Mouse (Mus musculus) brown adipose tissue, adult 24 weeks (tissue): ENCODE data around the gene Dnaja4. TPM values are rescaled to one million over a fixed set of nuclear protein-coding genes. Genes with fewer than 3 reads are reported as not detected.

Source experiments
- H3K27ac ChIP-seq: fragments of 200-500 bp; replicated peaks from 2 replicates; pipeline ENCODE4 v1.5.1; 2012; ENCODE audit warnings: low read depth, mild to moderate bottlenecking, low read length
- H3K4me1 ChIP-seq: fragments of 200-500 bp; 2 replicates; pipeline ENCODE4 v1.6.1; 2012; ENCODE audit warnings: low read length, mixed read lengths; ENCODE audit not compliant: control insufficient read depth, insufficient read depth, insufficient read length
- H3K4me3 ChIP-seq: fragments of 200-500 bp; 2 replicates; pipeline ENCODE4 v1.5.1; 2012; ENCODE audit warnings: low read depth, mild to moderate bottlenecking, low read length, moderate library complexity; ENCODE audit not compliant: insufficient read depth
- polyA plus RNA-seq: library from polyadenylated mRNA; stranded (reverse); fragments of >200 nt; gene quantifications from 2 replicates; pipeline ENCODE4 v1.2.4, GENCODE M21; 2012; ENCODE audit not compliant: missing spikeins, insufficient read depth, insufficient read length

The Dnaja4 gene
- polyA plus RNA-seq, 1 experiment, result 11.9 TPM

DNA sequence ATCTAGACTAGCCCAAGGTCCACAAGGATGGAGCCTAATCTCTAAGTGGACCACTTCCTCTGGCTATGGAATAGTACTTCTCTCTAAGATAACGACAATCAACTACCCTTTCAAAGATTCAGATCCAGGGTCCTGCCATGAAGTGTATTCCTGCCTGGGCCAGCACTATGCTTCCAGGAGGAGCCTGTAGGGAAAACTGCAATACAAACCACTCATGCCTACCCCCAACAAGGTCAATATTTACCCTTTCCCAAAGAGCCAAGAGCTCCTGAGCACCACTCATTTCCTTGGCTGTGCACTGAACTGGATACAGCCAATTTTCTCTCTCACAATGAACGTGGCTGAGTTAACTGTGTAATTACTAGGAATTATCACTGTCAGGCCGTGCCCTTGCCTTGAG, 18.9 kb downstream of the Dnaja4 start:
- no peaks in the 10 kb centered on the region for H3K4me1 ChIP-seq
- H3K27ac ChIP-seq, result no peak overlapping the region
- H3K4me3 ChIP-seq, result no peak overlapping the region

DNA sequence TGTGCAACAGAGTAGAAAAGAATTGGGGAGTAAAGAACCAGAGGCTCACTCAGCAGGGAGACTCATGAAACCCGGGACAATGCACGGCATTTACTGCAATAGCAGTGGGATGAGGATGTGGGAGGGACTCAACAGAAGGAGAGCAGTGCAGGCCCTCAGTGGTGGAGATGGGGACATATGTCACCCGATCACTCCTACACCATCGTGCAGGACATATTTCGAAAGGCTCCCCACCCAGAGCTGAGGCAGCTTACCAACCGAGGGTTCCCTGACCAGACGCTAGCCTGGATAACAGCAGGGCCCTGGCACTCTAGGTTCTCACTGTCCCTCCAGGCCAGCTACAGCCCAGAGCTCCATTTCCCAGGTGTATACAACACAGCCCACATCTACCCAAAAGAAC, 23.5 kb downstream of the Dnaja4 start:
- Histone ChIP-seq H3K27ac (no peak overlapping the region), H3K4me1 (no peaks in the 10 kb centered on the region), H3K4me3 (no peak overlapping the region)

DNA sequence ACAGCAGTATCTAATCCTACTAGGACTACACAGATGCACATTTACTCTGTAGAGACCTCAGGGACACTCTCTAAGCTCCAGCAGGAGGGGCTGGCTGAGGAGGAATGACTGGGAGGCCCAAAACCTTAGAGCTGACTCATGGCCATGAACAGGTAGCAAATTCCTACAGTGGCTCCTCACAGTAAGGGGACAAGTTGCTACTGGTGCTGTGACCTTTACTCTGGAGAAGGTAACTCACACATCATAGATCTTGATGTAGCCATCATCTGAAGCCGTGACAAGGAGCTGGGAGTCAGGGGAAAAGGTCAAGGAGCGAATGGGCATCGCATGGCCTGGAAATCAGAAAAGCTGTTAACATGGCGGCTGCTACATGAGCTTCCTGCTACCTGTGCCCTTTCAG, 23.9 kb downstream of the Dnaja4 start:
- Histone ChIP-seq H3K4me1 (no peaks in the 10 kb centered on the region), H3K4me3 (no peak overlapping the region), H3K27ac (no peak overlapping the region)

DNA sequence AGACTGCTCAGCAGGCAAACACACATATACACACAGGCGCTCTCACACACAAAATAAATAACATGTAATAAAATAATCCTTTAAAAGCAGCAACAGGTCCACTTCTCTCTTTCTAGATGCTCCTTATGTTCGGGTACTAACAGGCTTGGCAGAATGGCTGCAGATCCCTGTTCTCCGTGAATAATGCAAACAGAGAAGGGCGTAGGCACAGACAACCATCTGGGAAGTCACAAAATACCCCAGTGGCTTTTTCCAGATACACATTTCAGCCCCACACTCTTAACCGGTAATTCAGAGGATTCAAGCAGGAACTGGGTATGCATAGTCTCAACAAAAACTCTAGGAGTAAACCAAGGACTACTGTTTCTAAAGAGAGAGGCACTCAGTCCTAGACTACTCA, 27.6 kb downstream of the Dnaja4 start:
- Histone ChIP-seq H3K4me1 (no peaks in the 10 kb centered on the region), H3K4me3 (no peak overlapping the region), H3K27ac (no peak overlapping the region)

DNA sequence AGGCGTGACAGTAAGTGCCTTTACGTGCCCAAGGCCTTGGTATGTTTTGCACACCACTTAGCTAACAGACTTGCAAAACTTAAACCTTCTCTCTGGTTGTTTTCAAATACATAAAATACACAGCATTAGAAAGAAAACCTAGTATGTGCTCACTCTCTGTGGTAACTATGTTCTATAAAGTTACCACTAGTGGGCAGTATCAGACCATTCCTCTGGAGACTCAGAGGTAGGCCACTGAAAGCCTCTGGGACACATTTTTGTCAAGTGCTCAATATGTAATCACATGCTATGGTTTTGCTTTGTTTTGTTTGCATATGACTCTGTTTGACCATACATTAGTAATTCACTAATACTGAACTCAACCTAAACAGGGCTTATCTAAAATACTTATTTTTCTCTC, 33.4 kb downstream of the Dnaja4 start:
- H3K4me1 ChIP-seq, result 0 out of 2 replicates have a peak, but pooled peaks cover 2% of the 10 kb centered on the region
- H3K27ac ChIP-seq, result no peak overlapping the region
- no peak overlapping the region for H3K4me3 ChIP-seq

DNA sequence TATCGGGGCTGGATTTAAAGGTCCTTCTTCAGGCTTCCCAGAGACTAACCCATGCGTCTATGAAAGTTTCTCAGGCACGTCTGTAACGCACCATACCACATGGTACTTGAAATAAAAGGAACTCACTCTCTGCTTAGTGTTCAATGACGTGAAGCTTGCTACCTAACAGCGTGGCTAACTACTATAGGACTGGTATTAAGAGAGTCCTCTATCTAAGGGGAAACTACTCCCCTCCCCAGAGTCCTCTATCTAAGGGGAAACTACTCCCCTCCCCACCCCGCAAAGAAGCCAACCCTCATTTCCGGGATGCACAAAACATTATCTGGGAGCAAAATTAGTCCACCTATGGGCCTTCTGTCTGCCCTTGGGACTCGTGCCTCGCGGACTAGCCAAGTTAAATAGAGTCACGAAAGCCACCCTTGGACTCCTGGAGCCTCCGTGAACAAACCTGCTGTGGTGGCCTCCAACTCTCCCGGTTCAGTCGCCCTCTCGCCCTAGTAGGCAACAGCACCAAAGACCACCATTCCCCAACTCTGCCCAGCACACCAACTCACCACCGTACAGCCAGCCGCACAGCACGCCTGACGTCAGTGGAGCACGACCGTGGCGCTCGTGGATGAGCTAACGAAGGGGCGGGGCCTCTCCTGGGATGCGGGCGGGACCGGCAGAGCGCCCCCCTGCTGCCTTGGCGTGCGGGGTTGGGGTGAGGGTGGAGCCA, 35.4 kb downstream of the Dnaja4 start, which contains the start of gene Wdr61:
Wdr61 (minus strand) TSS at position 599 of the 718 bp plus-strand sequence.
- H3K4me3 ChIP-seq, result peak within 1 kb of the TSS; percentile 80
- 0 out of 2 replicates have a peak, but pooled peaks cover 2% of the 10 kb centered on the region for H3K4me1 ChIP-seq
- peak within 1 kb of the TSS; percentile 21; the same call in 1 of the 2 replicates for H3K27ac ChIP-seq

DNA sequence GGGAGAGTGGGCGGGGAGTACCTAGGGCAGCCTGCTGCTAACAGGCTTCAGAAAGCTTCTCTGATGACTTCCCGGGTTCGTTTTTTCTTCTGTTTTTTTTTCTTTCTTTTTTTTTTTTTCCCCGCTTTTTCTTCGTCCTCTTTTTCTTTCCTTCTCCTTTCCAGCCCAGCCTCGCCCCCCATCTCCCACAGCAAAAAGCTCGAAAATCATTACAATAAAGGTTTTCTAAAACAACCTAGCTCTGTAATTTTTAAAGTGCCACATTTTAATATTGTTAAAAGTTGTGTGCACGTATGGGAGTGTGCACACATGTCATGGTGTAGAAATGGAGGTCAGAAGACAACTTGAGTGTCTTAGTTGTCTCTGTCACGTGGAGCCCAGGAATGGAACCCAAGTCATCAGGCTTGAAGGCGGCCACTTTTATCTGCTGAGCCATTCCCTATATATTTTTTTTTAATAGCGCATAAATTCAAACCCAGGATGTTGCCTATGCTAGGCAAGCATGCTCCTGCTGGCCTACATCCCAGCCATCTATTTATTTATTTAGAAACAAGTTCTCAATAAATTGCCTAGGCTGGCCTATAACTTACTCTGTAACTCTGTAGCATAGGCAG, 36.1 kb downstream of the Dnaja4 start:
- Histone ChIP-seq H3K4me1 (0 out of 2 replicates have a peak, but pooled peaks cover 2% of the 10 kb centered on the region), H3K4me3 (peak overlapping the region; percentile 26), H3K27ac (no peak overlapping the region)

DNA sequence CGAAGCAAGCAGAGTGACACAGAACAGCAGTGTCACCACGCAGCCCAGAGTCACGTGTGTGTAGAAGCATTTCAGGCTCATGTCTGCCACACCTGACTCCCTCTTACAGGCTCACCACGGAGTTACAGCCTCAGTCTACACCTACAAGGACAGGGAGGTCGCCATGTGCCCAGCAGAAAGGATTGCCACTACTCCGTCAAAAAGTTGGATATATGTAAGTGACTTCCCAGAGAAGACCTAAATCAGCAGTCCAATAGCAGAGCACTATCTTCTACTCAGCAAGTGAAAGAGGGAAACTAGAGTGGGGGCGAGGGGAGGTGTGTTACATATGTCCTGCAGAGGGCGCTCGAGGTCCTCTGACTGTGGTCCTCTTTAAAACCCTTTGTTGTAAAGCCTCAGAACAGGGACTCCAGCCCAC, 37.6 kb downstream of the Dnaja4 start:
- Histone ChIP-seq H3K4me3 (peak overlapping the region; percentile 8; the same call in 1 of the 2 replicates), H3K27ac (no peak overlapping the region), H3K4me1 (0 out of 2 replicates have a peak, but pooled peaks cover 2% of the 10 kb centered on the region)

DNA sequence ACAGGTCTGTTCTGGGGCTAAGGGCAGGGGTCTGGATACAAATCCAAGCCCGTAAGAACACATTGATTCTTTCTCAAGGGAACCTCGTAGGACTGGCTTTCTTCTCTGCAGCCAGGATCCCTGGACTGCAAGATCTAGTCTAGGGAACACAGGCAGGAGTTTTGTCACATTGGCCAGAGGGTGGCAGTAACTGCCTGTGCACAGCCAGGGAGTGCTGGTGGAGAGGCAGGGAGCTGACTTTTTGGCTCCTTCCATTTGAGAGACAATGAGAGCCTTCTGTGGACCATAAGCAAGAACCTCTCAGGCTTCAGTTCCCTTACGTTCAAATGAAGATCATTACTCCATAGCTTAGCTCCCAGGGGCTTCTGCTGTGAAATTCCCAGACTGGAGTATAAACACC, 39.7 kb downstream of the Dnaja4 start:
- H3K4me3 ChIP-seq, result no peak overlapping the region
- H3K27ac ChIP-seq, result no peak overlapping the region
- 0 out of 2 replicates have a peak, but pooled peaks cover 2% of the 10 kb centered on the region for H3K4me1 ChIP-seq

DNA sequence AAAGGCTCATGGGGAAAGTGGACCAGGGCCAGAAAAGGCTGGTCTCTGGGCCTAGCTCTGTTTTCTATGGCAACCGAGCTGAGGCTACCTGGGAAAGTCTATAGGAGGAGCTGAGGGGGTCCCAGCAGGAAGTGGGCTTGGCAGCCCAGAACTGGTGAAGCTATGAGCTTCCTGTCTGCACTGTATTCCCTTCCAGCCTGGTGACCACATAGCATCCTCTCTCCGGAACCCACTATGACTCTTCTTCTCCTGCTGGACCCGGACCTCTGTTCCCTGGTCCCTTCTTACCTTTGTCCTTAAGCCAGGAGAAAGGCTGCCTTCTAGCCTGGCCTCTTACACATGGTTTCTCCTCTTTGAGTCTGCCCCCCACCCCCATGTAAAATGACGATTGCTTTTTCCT, 45.2 kb downstream of the Dnaja4 start:
- H3K4me1 ChIP-seq, result no peaks in the 10 kb centered on the region
- no peak overlapping the region for H3K4me3 ChIP-seq
- H3K27ac ChIP-seq, result no peak overlapping the region

DNA sequence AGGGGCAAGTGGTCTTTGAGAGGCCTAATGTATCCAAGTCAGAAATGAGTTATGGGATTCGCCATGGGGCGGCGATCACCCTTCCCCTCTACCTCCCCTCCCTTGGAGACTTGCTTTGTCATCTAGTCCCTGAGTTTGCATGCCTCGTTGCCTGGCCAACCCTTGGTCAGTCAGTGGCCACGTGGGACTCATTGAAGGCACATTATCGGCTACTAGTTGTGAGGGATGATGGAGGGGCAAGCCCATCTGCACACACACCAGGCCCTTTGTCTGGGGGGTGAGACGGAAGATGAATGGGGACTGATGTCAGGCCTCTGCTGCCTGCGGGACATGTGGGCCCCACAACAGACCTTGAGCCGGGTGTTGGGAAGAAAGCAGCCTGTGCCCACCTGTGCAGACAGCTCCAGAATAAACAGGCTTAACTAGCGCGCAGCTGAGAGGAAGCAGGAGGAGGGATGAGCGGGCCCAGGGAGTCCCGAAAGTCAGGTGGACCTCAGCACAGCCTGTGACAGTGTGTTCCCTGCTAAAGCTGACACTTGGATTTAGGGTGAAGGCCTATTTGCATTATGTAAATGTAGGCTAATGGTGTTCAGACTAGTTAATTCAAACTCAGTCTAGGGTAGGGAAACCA, 47.2 kb downstream of the Dnaja4 start:
- Histone ChIP-seq H3K4me3 (no peak overlapping the region), H3K4me1 (no peaks in the 10 kb centered on the region), H3K27ac (no peak overlapping the region)

DNA sequence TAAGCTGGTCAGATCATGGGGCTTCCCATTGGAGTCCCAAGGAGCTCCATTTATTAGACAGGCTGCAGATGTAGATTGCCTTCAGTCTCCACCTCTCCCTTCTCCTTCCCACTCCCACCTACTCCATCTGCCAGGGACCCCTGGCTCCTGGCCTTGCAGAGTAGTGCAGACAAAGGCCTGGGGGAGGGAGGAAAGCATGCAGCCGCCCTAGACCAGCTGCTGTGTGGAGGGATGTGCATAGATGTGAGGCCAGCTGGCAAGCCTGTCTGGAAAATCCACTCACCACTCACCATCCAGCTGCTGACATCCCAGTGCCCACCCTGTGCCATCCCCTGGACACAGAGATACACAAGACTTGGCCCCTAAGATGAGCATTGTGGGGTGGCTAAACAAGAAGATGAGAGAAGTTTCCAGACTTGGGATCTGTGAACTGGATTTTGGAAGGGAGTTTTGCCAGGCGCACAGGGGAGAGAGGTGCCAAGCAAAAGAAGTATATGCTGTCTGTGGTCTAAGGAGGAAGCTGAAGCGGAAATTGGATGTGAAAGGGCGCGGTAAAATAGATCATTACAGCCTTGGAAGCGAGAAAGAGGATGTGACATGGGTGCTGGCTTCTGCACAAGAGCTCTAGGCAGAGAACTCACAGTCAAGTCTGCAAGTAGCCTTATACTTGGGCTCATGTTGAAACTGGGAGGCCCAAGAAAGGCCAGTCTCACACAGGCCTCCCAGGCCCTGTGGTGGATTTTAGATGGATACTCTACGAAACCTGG, 51.7 kb downstream of the Dnaja4 start:
- no peak overlapping the region for H3K4me3 ChIP-seq
- H3K4me1 ChIP-seq, result no peaks in the 10 kb centered on the region
- no peak overlapping the region for H3K27ac ChIP-seq

DNA sequence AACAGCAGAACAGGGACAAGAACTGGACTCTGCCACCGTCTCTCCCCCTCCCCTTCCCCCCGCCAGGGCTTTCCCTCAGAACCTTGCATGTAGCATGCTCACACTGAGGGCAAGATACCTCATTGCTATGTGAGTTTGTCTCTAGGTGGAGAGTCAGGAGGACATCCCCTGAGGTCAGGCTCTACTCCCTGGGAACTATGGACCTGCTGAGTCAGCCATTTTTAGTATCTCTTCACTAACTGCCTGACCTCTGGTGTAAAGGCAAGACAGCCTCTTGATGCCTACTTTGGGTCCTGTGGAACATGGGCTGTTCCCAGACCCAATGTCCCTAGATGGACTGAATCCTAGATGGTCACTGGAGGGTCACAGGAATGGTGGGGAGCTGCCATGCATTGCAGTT, 53.0 kb downstream of the Dnaja4 start:
- Histone ChIP-seq H3K27ac (no peak overlapping the region), H3K4me3 (no peak overlapping the region), H3K4me1 (no peaks in the 10 kb centered on the region)

DNA sequence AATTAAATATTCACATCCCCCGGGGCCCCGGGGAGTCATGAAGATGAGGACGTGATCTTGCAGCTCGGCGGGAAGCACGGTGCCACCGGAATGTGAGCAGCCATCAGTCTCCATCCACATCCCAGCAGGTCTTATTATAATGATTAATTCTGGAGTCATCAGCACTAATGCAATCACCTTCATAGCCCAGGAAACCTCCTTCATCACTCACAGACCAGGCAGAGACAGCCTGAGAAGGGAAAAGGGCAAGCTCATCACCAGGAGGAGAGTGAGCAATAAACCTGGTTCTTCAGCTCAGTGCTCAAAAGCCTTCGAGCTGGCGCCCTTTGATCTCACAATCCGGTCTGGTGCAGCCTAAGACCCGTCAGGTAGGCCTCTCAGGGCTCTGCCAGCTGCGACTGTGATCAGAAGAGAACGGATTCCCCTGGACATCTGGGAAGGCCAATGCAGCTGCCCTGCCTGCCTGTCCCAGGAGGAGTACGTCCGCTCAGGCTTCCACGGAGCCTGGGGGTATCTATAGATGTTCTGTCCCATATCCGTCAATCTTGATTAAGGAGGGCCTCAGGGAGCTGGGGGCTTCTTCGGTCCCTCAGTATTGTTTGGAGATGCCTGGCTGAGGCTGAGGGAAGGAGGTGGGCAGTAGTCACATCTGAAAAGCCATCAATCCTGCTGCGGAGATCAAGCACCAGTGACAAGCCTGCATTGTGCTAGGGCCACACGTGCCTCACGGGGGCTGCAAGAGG, 53.7 kb downstream of the Dnaja4 start:
- Histone ChIP-seq H3K4me1 (no peaks in the 10 kb centered on the region), H3K27ac (no peak overlapping the region), H3K4me3 (no peak overlapping the region)
